Mouse (Mus musculus): ENCODE measurements around the gene Oaf. TPM values are rescaled to one million over a fixed set of nuclear protein-coding genes. Genes with fewer than 3 reads are reported as not detected.

Oaf gene
- polyA plus RNA-seq, 1 experiment from 2014 or later, result 29.3 TPM

- DNase-seq (no peak), ATAC-seq (ENCODE audit: low read depth) (no peak)
- Histone ChIP-seq H3K27me3 (no peaks in the 10 kb centered on the region), H3K4me3 (replicated peaks) (no peak overlapping the region), H3K9me3 (replicated peaks) (no peaks in the 10 kb centered on the region), H3K9ac (peak overlapping the region; percentile 61), H3K36me3 (peaks cover 69% of the 10 kb centered on the region), H3K27ac (peak overlapping the region; percentile 94), H3K4me2 (0 out of 2 replicates have a peak overlapping the region, but pooled peaks have one; percentile 94), H3K4me1 (replicated peaks) (peaks cover 98% of the 10 kb centered on the region)
- WGBS (ENCODE audit: insufficient replicate concordance), result 72% methylated on average over 5 of the region's 5 CpGs
Measured at GRCm38 (mm10) chr9:43233044-43233443, 6.7 kb downstream of the Oaf start.

GRCm38 (mm10) chr9:43232286-43232685, 7.4 kb downstream of the Oaf start:
- DNase-seq (no peak), ATAC-seq (ENCODE audit: low read depth) (no peak)
- 59% methylated on average over 5 of the region's 5 CpGs for WGBS (ENCODE audit: insufficient replicate concordance)

GRCm38 (mm10) chr9:43231805-43232204, 7.9 kb downstream of the Oaf start:
- H3K9me3 ChIP-seq (replicated peaks), result no peaks in the 10 kb centered on the region
- peak overlapping the region; percentile 94 for H3K27ac ChIP-seq
- H3K4me3 ChIP-seq (replicated peaks), result no peak overlapping the region
- peak overlapping the region; percentile 5 for H3K9ac ChIP-seq
- H3K27me3 ChIP-seq, result no peaks in the 10 kb centered on the region
- H3K4me1 ChIP-seq (replicated peaks), result peaks cover 98% of the 10 kb centered on the region
- peaks cover 72% of the 10 kb centered on the region for H3K36me3 ChIP-seq
- peak overlapping the region; percentile 13; the same call in 1 of the 2 replicates for H3K4me2 ChIP-seq
- ATAC-seq (ENCODE audit: low read depth) (no peak), DNase-seq (no peak)
- 58% methylated on average over 4 of the region's 4 CpGs for WGBS (ENCODE audit: insufficient replicate concordance)

More at GRCm38 (mm10) chr9:43232286-43232685, 7.4 kb downstream of the Oaf start:
- Histone ChIP-seq H3K9ac (peak overlapping the region; percentile 5), H3K9me3 (replicated peaks) (no peaks in the 10 kb centered on the region), H3K4me3 (replicated peaks) (no peak overlapping the region), H3K27ac (peak overlapping the region; percentile 94), H3K4me2 (peak overlapping the region; percentile 13; the same call in 1 of the 2 replicates), H3K4me1 (replicated peaks) (peaks cover 98% of the 10 kb centered on the region), H3K36me3 (peaks cover 71% of the 10 kb centered on the region), H3K27me3 (no peaks in the 10 kb centered on the region)

GRCm38 (mm10) chr9:43230886-43231285, 8.8 kb downstream of the Oaf start:
- Histone ChIP-seq H3K27me3 (no peaks in the 10 kb centered on the region), H3K36me3 (peaks cover 72% of the 10 kb centered on the region), H3K4me3 (replicated peaks) (no peak overlapping the region), H3K9ac (peak overlapping the region; percentile 5; the same call in 1 of the 2 replicates), H3K27ac (peak overlapping the region; percentile 94), H3K4me1 (replicated peaks) (peaks cover 98% of the 10 kb centered on the region), H3K4me2 (no peak overlapping the region), H3K9me3 (replicated peaks) (no peaks in the 10 kb centered on the region)
- 80% methylated on average over 4 of the region's 4 CpGs for WGBS (ENCODE audit: insufficient replicate concordance)
- ATAC-seq (ENCODE audit: low read depth) (no peak), DNase-seq (no peak)

GRCm38 (mm10) chr9:43229962-43230361, 9.7 kb downstream of the Oaf start:
- peaks cover 66% of the 10 kb centered on the region for H3K36me3 ChIP-seq
- DNase-seq (no peak), ATAC-seq (ENCODE audit: low read depth) (no peak)
- H3K9ac ChIP-seq, result no peak overlapping the region
- peaks cover 98% of the 10 kb centered on the region for H3K4me1 ChIP-seq (replicated peaks)
- H3K27me3 ChIP-seq, result no peaks in the 10 kb centered on the region
- H3K4me2 ChIP-seq, result no peak overlapping the region
- 80% methylated on average over 7 of the region's 7 CpGs for WGBS (ENCODE audit: insufficient replicate concordance)
- no peak overlapping the region for H3K4me3 ChIP-seq (replicated peaks)
- no peak overlapping the region for H3K27ac ChIP-seq
- no peaks in the 10 kb centered on the region for H3K9me3 ChIP-seq (replicated peaks)

GRCm38 (mm10) chr9:43229398-43229895, 10.3 kb downstream of the Oaf start:
- peaks cover 71% of the 10 kb centered on the region for H3K36me3 ChIP-seq
- no peak for DNase-seq
- H3K4me3 ChIP-seq (replicated peaks), result no peak overlapping the region
- ATAC-seq (ENCODE audit: low read depth), result no peak
- no peaks in the 10 kb centered on the region for H3K27me3 ChIP-seq
- no peak overlapping the region for H3K9ac ChIP-seq
- H3K9me3 ChIP-seq (replicated peaks), result no peaks in the 10 kb centered on the region
- 87% methylated on average over 10 of the region's 10 CpGs for WGBS (ENCODE audit: insufficient replicate concordance)
- peaks cover 98% of the 10 kb centered on the region for H3K4me1 ChIP-seq (replicated peaks)
- H3K4me2 ChIP-seq, result no peak overlapping the region
- peak overlapping the region; percentile 15; the same call in 1 of the 2 replicates for H3K27ac ChIP-seq

- DNase-seq (no peak), ATAC-seq (ENCODE audit: low read depth) (no peak)
- Histone ChIP-seq H3K27ac (peak overlapping the region; percentile 15), H3K27me3 (no peaks in the 10 kb centered on the region), H3K4me1 (replicated peaks) (peaks cover 98% of the 10 kb centered on the region), H3K36me3 (peaks cover 78% of the 10 kb centered on the region), H3K4me2 (no peak overlapping the region), H3K4me3 (replicated peaks) (no peak overlapping the region), H3K9me3 (replicated peaks) (no peaks in the 10 kb centered on the region), H3K9ac (no peak overlapping the region)
- 80% methylated on average over 2 of the region's 2 CpGs for WGBS (ENCODE audit: insufficient replicate concordance)
Measured at GRCm38 (mm10) chr9:43228745-43229144, 11.0 kb downstream of the Oaf start.

- no peak for ATAC-seq (ENCODE audit: low read depth)
Measured at GRCm38 (mm10) chr9:43227626-43228025, 12.1 kb downstream of the Oaf start.

GRCm38 (mm10) chr9:43226573-43227160, 13.0 kb downstream of the Oaf start:
- Histone ChIP-seq H3K27me3 (no peaks in the 10 kb centered on the region), H3K9me3 (replicated peaks) (no peaks in the 10 kb centered on the region), H3K4me2 (no peak overlapping the region), H3K4me1 (replicated peaks) (peaks cover 81% of the 10 kb centered on the region), H3K36me3 (peaks cover 81% of the 10 kb centered on the region), H3K4me3 (replicated peaks) (no peak overlapping the region), H3K9ac (peak overlapping the region; percentile 35; the same call in 1 of the 2 replicates), H3K27ac (peak overlapping the region; percentile 83)
- DNase-seq (no peak), ATAC-seq (ENCODE audit: low read depth) (no peak)
- WGBS (ENCODE audit: insufficient replicate concordance), result 63% methylated on average over 9 of the region's 9 CpGs

More at GRCm38 (mm10) chr9:43227626-43228025, 12.1 kb downstream of the Oaf start:
- H3K4me1 ChIP-seq (replicated peaks), result peaks cover 91% of the 10 kb centered on the region
- WGBS (ENCODE audit: insufficient replicate concordance), result 46% methylated on average over 8 of the region's 8 CpGs
- H3K36me3 ChIP-seq, result peaks cover 80% of the 10 kb centered on the region
- H3K27ac ChIP-seq, result peak overlapping the region; percentile 83
- H3K4me3 ChIP-seq (replicated peaks), result no peak overlapping the region
- no peaks in the 10 kb centered on the region for H3K9me3 ChIP-seq (replicated peaks)
- H3K4me2 ChIP-seq, result no peak overlapping the region
- DNase-seq, result no peak
- 0 out of 2 replicates have a peak overlapping the region, but pooled peaks have one; percentile 35 for H3K9ac ChIP-seq
- H3K27me3 ChIP-seq, result no peaks in the 10 kb centered on the region

GRCm38 (mm10) chr9:43225481-43225880, 14.2 kb downstream of the Oaf start:
- H3K4me2 ChIP-seq, result peak overlapping the region; percentile 63

GRCm38 (mm10) chr9:43224771-43225355, 14.8 kb downstream of the Oaf start:
- Histone ChIP-seq H3K4me3 (replicated peaks) (peak overlapping the region; percentile 41), H3K9ac (peak overlapping the region; percentile 63), H3K27me3 (no peaks in the 10 kb centered on the region), H3K27ac (peak overlapping the region; percentile 83), H3K4me1 (replicated peaks) (peaks cover 63% of the 10 kb centered on the region), H3K36me3 (peaks cover 76% of the 10 kb centered on the region), H3K4me2 (peak overlapping the region; percentile 63), H3K9me3 (replicated peaks) (no peaks in the 10 kb centered on the region)
- peak; percentile 71 for DNase-seq
- ATAC-seq (ENCODE audit: low read depth), result peak; percentile 87
- 32% methylated on average over 11 of the region's 11 CpGs for WGBS (ENCODE audit: insufficient replicate concordance)

More at GRCm38 (mm10) chr9:43225481-43225880, 14.2 kb downstream of the Oaf start:
- H3K9me3 ChIP-seq (replicated peaks), result no peaks in the 10 kb centered on the region
- ATAC-seq (ENCODE audit: low read depth), result no peak
- no peak for DNase-seq
- peaks cover 69% of the 10 kb centered on the region for H3K4me1 ChIP-seq (replicated peaks)
- H3K36me3 ChIP-seq, result peaks cover 81% of the 10 kb centered on the region
- peak overlapping the region; percentile 41; the same call in 1 of the 2 replicates for H3K4me3 ChIP-seq (replicated peaks)
- 33% methylated on average over 2 of the region's 2 CpGs for WGBS (ENCODE audit: insufficient replicate concordance)
- H3K9ac ChIP-seq, result peak overlapping the region; percentile 63
- H3K27me3 ChIP-seq, result no peaks in the 10 kb centered on the region
- H3K27ac ChIP-seq, result peak overlapping the region; percentile 83
